Mouse (Mus musculus) cerebellum, postnatal 4 days (tissue): ENCODE measurements around the gene St3gal2.
A peak's percentile ranks its signal among the peaks of the same experiment; 100 is the strongest.
"Not testable (repeated sequence)": the region's sequence is repeated elsewhere in the genome, so short reads cannot be mapped to it uniquely, and the experiment has no call there.

Experiments used
- DNase-seq, 2 experiments: peaks; one replicate each; pipeline ENCODE4 v3.0.0; 2022; ENCODE audit warnings: low spot score in 2 of 2, mixed read lengths in 1 of 2

St3gal2 gene

DNA sequence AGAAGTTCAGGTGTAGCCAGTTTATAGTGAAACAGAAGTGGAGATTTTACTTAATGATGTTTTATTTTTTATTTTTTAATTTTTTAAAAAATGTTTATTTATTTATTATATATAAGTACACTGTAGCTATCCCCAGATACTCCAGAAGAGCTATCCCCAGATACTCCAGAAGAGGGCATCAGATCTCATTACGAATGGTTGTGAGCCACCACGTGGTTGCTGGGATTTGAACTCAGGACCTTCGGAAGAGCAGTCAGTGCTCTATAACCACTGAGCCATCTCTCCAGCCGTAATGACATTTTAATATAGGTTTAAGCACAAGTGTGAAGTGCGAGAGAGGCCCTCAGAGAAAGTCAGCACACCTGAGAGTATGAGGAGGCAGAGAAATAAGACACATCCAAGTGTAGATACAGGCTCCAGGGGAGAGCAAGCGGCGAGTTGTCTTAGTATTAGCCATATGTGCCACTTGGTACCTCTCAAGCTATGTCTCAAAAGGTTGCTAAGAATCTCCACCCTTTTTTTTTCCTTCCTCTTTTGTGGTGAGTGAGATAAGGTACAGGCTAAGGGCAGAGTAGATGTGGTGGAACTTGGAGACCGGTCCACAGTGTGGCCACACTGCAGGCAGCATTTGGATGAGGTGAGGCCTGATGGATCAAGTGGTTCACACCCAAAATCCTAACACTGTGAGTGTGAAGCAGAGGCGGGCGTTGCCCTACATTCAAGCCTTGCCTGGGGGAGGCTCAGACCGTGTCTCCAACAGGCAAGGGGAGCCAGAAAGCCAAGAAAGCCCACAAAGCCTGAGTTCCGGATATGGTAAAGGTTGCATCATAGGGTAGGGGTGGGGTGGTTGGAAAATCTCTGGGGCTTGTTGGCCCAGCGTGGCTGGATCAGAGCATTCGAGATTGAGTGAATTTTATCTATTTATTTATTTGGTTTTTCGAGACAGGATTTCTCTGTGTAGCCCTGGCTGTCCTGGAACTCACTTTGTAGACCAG lies 7.8 kb upstream of the St3gal2 start:
- DNase-seq, result no peak

DNA sequence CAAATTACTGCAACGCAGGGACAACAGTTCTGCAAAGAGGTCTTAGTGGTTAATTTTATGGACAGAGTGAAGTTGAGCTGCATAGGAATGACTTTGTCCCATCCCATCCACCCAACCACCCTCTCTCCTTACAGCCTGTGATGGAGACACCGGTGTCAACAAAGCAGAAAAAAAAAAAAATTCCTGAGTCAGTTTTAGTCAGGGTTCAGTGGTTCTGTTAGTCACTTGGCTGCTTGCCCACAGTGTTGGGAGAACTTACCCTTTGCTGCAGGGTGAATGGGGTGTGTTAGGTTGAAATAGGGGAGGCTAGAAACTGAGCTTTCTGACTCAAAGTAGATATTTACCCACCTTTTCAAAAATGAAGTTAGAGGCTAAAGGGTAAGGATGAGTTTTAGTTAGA lies 2.3 kb upstream of the St3gal2 start:
- peak in 1 of 2 experiments; percentile 27 for DNase-seq

DNA sequence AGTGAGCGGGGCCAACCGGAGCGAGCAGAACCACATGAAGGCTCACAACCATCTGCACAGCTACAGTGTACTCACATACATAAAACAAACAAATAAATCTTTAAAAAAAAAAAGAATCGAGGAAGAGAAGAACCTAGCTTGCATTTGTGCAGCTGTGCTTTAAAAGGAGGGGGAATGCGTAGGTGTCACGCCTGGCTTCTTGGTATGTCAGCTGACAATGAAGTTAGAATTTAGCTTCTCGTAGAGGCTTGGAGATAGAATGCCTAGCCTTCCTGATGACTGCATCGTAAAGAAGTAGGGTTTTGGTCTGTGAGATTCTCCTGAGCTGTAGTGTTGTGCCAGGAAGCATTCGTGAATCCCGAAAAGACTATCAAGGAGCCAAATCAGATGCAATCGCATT lies 1.7 kb upstream of the St3gal2 start:
- DNase-seq, result no peak

DNA sequence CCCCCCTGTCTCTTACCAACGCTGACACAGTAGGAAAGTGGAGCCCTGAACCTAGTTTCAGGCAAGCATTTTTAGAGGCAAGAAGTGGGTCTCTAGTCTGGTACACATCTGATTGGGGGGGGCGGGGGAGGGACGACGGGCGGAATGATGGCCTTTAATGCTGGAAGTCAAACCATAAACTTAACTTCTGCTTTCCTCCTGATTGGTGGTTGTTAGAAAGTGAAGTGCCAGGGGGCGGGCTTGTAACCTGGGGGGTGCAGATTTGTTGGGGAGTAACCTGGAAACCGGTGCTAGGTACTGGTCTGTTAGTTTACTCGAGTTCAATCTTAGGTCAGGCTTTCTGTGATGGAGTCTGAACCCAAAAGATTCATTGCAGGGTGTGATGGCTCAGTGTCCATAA lies 1.3 kb upstream of the St3gal2 start:
- no peak for DNase-seq

DNA sequence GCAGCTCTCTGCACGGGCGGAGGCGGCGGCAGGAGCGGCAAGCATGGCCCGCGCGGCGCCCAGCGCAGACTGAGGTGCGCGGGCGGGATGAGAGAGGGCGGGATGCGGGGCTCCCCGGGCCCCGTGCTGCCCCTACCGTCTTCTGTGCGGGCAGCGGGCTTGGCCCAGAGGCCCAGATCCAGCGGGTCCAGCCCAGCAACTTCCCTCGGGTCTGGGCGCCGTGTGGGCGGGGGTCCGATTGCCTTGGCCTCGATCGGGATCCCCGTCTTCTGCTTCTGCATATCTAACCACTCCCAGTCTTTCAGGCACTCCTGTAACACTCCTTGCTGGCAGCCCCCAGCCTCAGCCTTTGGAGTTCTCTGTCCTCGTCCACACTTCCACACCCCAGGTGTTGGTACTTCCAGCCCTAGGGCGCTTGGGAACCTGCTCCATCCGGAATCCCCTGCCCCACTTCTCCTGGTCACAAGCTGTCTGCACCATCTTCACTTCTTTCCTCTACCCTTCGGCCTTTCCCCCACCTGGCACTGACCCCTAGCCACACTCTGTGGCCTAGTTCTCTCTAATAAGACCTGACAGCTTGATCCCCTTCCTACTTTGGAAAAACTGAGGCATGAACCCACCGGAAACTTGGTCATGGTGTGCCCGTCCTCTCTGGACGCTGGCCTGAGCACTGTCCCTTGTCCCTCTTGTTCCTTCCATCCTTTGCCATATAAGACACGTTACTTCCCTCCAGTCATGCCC lies 480 bp downstream of the St3gal2 start:
- DNase-seq, result no peak

DNA sequence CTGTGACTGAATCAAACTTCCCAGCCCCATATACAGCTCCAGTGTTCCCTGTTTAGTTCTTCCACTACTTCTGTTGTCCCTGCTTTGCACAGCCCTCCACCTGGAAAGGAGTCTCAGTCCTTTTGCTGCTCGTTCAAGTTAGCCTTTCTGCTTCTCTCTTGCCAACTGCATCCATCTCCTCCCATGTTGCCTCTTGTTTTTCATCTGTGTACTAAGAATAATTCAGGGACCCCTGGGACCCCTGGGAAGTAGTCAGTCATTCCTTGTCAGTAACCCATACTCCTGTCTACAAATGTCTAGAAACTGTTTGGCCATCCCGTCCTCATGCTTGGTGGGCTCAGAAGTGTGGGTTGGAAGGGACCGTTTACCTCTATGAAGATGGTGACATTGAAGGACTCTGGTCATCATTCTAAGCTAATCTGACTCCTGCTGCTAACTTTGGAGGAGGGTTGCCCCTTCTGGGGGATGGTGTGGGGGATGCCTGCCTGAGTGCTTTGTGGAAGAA lies 1.1 kb downstream of the St3gal2 start:
- DNase-seq, result no peak

DNA sequence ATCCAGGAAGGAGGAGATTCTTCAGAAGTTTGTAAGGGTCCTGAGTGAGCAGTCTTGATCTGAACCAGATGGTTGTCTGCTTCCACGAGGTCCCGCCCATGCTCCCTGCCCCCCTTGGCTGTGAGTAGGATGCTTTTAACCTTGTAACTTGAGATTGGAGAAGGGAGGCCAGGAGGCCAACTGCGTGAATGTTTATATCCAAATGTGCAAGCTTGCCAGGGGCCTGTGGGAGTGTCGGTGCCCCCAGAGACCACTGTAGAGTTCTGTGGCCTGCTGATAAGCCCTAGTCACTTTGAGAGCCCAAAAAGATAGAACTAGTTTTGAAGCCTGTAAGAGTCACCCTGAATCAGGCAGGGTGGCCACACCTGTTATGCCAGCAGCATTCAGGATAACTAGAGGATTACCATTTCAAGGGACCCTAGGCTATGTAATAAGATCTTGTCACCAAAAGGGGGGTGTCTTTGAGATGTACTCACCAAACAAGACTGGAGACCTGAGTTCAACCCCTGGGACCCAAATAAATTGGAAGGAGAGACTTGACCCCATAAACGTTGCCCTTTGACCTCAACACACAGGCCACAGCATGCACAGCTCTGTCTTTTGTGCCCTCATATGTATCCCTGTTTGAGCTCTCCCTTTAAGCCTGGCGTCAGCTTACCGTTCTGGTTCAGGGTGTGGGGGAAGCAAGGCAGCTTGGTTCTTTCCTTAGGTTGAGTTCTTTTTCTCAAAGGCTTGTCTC lies 1.9 kb downstream of the St3gal2 start:
- no peak for DNase-seq

DNA sequence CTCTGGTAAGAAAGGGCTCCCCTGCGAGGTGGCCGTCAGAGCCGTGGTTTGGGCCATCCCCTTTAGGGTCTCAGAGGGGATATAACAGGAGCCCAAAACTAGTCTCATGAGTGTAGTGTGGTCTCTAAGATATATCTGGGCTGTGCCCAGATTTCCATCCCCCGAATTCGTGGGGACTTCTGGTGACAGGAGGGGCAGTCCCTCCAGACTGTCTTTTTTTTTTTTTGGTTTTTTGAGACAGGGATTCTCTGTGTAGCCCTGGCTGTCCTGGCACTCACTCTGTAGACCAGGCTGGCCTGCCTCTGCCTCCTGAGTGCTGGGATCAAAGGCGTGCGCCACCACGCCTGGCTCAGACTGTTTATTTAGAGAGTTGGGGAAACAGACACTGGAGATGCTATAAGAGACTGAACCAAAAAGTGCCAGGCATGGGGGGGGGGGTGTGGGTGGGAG lies 6.0 kb downstream of the St3gal2 start:
- no peak for DNase-seq

DNA sequence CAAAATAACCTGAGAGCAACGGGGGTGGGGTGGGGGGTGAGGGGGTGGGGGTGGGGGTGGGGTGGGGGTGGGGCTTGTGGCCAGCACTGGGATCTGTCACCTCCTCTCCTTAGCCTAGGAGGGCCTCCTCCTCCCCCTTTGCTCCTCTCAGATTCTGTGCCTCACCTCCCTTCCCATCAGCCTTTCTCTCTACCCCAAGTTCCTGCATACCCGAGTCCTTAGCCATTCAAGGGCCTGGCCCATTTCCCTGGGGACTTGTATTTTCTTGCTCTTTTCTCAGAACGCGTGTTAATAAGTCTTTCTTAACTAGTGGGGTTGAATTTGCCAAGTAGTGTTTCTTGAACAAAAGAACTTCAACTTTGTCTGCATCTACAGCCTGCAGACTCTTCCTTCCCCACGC lies 7.0 kb downstream of the St3gal2 start:
- no peak for DNase-seq

DNA sequence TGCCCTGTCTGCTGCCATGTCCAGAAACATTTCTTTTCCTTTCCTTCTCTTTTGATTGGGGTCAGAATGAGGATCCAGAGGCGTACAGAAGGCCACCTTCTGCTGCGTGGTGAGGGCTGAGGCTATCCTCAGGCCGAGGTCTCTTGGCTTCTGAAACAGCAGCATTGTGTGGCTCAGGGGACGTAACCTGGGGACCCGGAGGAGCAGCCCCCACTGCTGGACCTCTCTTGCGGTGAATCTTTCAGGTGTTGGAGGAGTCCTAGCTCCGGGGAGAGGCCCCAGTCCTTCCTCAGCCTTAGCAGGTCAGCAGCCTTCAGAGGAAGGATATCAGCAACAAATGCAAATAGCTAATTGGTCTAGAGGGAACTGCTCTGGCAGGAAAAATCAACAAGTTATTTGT lies 8.7 kb downstream of the St3gal2 start:
- DNase-seq, result no peak

DNA sequence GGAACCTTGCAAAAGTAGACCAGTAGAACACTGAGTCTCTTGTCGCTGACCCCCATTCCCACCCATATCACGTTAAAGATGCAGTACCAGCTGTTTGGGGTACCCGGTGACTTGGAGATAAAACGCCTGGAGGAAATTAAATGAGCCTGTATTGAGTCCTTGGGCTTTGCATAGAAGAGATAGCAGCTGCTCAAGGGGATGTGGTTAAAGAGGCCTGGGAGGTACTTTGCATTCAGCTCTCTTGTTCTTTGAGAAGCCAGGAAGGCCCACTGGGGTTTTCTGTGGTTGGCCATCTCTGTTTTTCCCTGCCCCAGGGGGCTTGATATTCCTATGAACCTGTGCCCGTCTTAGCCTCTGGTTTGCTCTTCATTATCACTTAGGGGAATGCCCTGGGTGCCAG lies 9.3 kb downstream of the St3gal2 start:
- DNase-seq, result no peak

DNA sequence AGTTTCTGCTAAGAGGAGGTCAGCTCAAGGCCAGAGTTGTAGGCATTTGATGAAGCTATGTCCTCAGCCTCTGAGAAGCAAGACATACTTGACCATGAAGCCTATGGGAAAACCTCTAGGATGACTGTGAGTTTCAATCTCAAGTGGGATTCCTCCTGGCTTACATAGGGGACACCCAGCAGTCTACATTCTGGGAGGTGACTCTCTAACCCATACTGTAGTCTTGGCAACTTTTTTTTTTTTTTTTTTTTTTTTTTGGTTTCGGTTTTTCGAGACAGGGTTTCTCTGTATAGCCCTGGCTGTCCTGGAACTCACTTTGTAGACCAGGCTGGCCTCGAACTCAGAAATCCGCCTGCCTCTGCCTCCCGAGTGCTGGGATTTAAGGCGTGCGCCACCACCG lies 9.9 kb downstream of the St3gal2 start:
- DNase-seq, result not testable (repeated sequence)

DNA sequence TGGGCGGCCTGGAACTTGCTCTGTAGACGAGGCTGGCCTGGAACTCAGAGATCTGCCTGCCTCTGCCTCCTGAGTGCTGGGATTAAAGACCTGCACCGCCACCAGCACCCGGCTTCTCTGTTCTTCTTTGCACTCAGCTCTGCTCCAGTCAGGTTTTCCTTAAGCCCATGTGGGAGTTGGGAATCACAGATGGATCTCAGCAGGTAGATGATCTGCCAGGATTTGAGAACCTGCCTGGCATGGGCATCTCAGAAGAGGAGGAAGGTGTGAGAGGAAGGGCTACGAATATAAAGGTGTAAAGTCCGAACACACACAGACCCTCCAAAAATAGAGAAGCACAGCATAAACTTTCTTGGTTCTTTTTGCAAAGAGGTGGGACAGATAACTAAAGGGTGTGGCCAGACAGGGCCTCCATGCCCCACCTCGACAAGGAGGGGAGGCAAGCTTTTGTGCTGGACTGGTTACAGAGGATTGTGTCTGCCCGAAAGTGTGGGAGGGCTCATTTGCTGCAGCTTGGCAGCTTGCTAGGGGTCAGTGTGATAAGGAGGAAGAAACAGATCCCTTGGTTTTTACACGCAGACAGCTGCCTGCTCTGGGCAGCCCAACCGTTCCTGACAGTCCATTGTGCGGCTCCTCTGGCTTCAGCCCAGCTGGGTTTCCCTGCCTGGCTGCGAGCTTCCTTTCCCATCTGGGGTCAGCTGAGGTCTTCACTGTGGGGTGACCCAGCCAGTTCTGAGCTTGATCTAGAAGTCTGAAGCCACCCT lies 11.6 kb downstream of the St3gal2 start:
- DNase-seq, result no peak

DNA sequence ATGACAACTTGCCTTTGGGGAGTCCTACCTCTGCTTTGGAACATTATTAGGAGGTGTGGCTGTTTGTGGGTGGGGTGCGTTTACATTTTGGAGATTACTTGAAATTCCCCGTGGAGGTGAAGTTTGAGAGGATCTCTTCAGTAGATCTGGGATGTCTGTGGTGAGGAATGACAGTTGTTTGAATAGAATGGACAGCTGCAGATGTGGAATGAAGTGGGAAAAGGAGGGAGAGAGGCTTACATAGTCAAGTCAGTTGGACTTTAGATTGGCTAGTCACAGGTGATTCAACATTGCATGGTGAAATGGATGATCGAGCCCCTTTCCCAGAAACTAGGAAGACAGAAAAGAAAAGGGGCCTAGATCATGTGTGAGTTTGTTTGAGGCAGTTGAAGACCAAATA lies 12.7 kb downstream of the St3gal2 start:
- DNase-seq, result no peak

DNA sequence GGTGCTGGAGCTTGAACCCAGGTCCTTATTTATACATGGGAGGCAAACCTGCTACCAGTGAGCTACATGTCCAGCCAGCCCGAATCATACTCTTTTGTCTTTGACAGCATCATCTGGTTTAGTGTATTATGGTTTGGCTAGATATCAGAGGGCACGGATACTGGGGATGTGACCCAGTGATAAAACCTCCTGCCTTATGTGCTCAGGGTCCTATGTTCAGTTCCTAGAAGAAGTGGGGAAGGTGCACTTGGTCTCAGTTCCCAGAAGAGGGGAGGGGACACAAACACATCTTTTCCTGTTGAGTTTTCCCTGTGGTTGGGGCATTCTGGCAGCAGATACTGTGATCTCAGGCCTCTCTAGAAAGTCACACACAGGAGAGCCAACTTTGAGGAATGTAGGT lies 13.6 kb downstream of the St3gal2 start:
- no peak for DNase-seq

DNA sequence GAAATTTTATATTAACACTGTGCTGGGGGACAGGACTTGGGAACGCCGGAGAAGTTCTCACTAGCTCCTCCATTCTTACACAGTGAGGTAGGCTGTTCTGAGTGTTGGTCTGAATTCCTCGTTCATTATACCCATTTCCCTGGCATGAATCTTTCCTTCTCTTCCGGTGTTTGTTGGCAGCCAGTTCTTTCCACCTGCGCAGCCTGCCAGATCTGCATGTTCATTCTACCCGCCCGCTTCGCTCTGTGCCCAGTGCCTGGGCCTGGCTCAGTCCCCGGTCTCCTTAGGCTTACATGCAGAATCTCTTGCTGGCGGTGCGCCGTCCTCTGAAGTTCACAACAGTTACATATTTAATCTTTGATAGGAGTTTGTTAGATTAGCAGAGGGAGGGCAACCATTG lies 16.5 kb downstream of the St3gal2 start:
- DNase-seq, result no peak

DNA sequence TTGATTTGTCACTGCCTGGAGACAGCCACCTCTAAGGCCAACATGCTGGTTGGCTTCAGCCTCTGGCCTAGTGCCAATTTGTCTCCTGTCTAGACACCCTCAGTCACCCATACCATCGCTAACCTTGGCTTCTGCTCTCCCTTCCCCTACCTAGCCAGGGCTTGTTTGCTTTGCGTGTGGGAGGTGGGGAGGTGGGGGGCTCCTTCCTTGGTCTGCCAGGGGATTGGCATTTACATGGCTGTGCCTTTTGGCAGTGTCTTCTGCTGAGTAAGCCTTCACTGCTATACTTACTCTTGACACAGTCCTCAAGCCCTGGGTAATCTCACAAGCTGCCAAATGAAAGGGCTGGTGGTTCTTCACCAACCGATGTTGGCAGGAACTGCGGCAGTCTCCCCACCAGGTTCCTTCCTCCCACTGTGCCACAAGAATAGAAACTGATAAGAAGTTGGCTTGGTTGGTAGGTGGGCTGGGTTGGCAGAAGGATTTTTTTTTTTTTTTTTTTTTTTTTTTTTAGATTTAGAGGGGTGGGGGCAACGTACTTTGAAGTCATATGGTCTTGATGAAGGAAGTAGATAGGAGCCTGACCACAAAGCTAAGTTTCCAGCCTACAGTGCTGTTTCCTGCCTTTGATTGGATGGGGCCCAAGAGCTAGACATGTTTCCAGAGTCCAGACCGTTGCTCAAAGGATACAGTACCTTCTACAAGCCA lies 19.3 kb downstream of the St3gal2 start:
- peak in 1 of 2 experiments; percentile 40 for DNase-seq

DNA sequence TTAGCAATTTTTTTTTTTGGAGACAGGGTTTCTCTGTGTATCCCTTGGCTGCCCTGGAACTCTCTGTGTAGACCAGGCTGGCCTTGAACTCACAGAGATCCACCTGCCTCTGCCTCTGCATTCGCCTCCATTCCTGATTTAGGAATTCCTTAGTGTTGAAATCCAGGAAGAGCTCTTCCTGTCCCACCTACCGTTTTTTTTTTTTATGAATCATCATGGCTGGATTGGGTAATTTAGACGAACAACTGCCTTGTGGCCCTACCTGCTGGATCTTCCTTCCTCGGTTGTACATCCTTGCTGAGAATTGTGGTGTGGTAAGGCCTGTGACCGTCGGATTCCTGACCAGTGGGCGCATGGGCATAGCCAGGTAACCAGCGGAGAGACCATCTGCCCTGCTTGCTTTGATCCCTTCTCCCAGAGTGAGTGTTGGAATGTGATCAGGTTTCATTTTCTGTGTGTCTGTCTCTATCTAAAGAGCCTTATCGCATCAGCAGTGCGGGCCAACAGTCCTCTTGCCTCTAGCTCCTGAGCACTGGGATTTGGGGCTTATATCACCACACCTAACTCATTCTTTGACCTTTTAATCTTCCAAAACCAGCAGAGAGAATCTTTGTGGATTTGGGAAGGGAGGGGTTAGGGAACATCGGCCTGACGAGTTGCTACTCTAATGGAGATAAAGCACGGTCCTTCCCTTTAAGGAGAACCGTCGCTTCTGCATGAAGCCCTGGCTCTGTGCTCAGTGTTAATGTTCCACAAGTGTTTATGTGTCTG lies 21.1 kb downstream of the St3gal2 start:
- DNase-seq, result no peak

DNA sequence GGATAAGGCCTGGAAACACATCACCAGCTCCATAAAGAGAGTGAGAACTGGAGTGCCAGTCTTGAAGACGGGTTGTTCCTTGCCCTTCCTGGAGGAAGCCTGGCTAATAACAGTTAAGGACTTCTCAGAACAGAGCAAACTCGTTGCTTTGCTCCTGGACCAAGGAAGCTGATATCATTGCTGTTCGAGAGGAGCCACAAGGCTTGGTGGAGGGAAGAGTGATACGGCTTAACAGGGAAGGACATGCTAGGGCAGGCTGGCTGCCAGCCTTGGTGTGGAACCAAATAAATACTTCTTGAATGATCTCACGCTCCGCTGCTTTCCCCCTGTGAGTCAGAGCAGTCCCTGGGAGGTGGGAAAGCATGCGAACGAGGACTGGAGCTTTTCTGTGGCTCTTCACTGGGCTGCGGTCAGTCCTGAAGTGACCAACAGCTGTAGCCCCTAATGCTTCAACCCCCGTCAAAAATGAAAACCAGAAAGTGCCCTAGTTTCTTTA lies 21.8 kb downstream of the St3gal2 start:
- DNase-seq, result peak in 1 of 2 experiments; percentile 48
